Mouse (Mus musculus) heart, adult 2 months (tissue): ENCODE measurements around the gene Drosha.

ENCODE experiments used
- CTCF ChIP-seq: fragments of 200-600 bp; IDR thresholded peaks from 2 replicates; pipeline ENCODE4 v1.8.1; 2022; ENCODE audit warnings: antibody characterized with exemption, mild to moderate bottlenecking, moderate library complexity
- EP300 ChIP-seq: fragments of 200-500 bp; IDR thresholded peaks from 2 replicates; pipeline ENCODE4 v1.6.1; 2011; ENCODE audit warnings: low read depth, low read length, control low read depth; ENCODE audit not compliant: insufficient read depth
- POLR2A ChIP-seq: fragments of 200-500 bp; IDR thresholded peaks from 2 replicates; pipeline ENCODE4 v1.6.1; 2011; ENCODE audit warnings: mild to moderate bottlenecking, low read depth, low read length, control low read depth; ENCODE audit not compliant: insufficient read depth

DNA sequence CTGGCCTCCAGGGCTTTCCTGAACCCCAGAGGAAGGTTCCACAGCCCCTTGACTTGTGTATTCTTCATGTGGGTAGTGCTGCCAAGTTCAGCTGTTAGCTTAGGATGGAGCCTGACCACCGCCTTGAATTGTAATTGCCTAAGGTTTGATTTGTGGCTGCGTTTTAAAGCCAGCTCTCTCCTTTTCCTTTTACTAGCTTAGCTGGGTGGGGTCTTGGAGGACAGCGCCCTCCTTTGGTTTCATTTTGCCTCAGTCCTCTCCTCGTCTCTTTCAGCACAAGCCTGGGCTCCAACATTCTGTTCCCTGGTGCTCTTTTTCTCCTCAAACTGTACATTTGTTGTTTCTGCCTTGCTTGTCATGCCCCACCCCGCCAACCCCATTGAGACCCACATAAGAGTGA, 133.4 kb downstream of the Drosha start:
- TF ChIP-seq CTCF (no peak), POLR2A (no peak), EP300 (no peak)
